10 mouse cellular contexts compared by ENCODE assay signal in the genomic region with DNA sequence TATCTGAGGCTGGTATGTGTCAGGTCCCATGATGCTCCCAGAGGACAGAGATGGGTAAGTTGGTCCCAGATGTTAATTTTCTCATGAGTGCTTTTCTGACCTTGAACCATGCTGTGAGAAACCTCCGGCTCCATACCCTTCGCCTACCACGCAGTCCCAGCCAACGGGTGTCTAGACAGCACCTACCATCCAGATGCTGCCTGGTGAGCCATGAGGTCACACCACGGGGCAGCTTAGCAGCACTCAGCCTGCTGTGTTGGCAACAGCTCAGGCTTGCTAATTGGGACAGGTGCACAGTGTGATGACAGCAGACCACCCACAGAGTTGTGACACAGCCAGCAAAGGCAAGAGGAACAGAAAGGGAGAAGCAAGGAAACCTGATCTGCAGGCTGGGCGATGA.
DNase-seq lines count a peak whose midpoint lies in the region; ATAC-seq lines count a peak whose summit lies in the region.
"Had no signal": no experiment of that assay in that cellular context is flagged by ENCODE, and none has a peak within 500 bp of the region (broad histone marks: within the 10 kb centered on the region; RNA-seq: fewer than 3 reads in every experiment).

No protein-coding gene starts in this region.

- WGBS in kidney, embryonic 14.5 days = 39% methylated on average over 6 of the region's 6 CpGs
- WGBS in forebrain, embryonic 12.5 days = 56% methylated on average over 6 of the region's 6 CpGs
- WGBS in midbrain, embryonic 12.5 days = 55% methylated on average over 6 of the region's 6 CpGs
- 39% methylated on average over 6 of the region's 6 CpGs for WGBS in kidney, embryonic 15.5 days

- no peak for DNase-seq in kidney, postnatal 10 days
- no peak for DNase-seq in natural killer cell, adult 2 months (ENCODE audit: low spot score in 2 of 2)
- no peak for DNase-seq in adrenal gland, postnatal 10 days

- H3K4me3 ChIP-seq in kidney, embryonic 14.5 days (ENCODE audit: low read length) = no peak overlapping the region
- no peak overlapping the region for H3K4me3 ChIP-seq in forebrain, embryonic 12.5 days (replicated peaks)
- H3K4me3 ChIP-seq in midbrain, embryonic 12.5 days = no peak overlapping the region
- H3K4me3 ChIP-seq in kidney, embryonic 15.5 days (replicated peaks) = no peak overlapping the region
- H3K4me3 ChIP-seq: heart, embryonic 15.5 days; neural tube, embryonic 12.5 days had no signal

- no peak overlapping the region for H3K27ac ChIP-seq in kidney, embryonic 14.5 days (ENCODE audit: low read depth, low read length)
- no peak overlapping the region for H3K27ac ChIP-seq in forebrain, embryonic 12.5 days
- no peak overlapping the region for H3K27ac ChIP-seq in midbrain, embryonic 12.5 days (replicated peaks)
- no peak overlapping the region for H3K27ac ChIP-seq in kidney, embryonic 15.5 days
- H3K27ac ChIP-seq: heart, embryonic 15.5 days; neural tube, embryonic 12.5 days had no signal

- H3K27me3 ChIP-seq in kidney, embryonic 14.5 days (ENCODE audit: control insufficient read depth, insufficient read depth, low read length) = no peaks in the 10 kb centered on the region
- no peaks in the 10 kb centered on the region for H3K27me3 ChIP-seq in forebrain, embryonic 12.5 days
- no peaks in the 10 kb centered on the region for H3K27me3 ChIP-seq in midbrain, embryonic 12.5 days
- no peaks in the 10 kb centered on the region for H3K27me3 ChIP-seq in kidney, embryonic 15.5 days
- H3K27me3 ChIP-seq: heart, embryonic 15.5 days; neural tube, embryonic 12.5 days had no signal

- H3K4me2 ChIP-seq in kidney, embryonic 14.5 days (replicated peaks; ENCODE audit: low read depth, low read length) = no peak overlapping the region
- no peak overlapping the region for H3K4me2 ChIP-seq in forebrain, embryonic 12.5 days
- H3K4me2 ChIP-seq in midbrain, embryonic 12.5 days (replicated peaks) = no peak overlapping the region
- no peak overlapping the region for H3K4me2 ChIP-seq in kidney, embryonic 15.5 days
- H3K4me2 ChIP-seq: heart, embryonic 15.5 days; neural tube, embryonic 12.5 days had no signal

- ATAC-seq in kidney, embryonic 14.5 days (ENCODE audit: low FRiP score, low TSS enrichment) = 0 out of 2 replicates have a peak, but pooled peaks have one; percentile 73
- peak; percentile 43; the same call in 1 of the 2 replicates for ATAC-seq in cerebellum, adult (ENCODE audit: insufficient number of reproducible peaks, low FRiP score, low TSS enrichment)
- peak; percentile 77; the same call in 1 of the 2 replicates for ATAC-seq in forebrain, embryonic 12.5 days (ENCODE audit: low FRiP score)
- ATAC-seq in midbrain, embryonic 12.5 days (ENCODE audit: low FRiP score, low read depth) = peak; percentile 62; the same call in 1 of the 2 replicates
- no peak for ATAC-seq in kidney, embryonic 15.5 days (replicated peaks; ENCODE audit: low FRiP score)

- no peak overlapping the region for H3K9ac ChIP-seq in kidney, embryonic 14.5 days (ENCODE audit: low read depth, low read length)
- no peak overlapping the region for H3K9ac ChIP-seq in forebrain, embryonic 12.5 days
- H3K9ac ChIP-seq in midbrain, embryonic 12.5 days (replicated peaks) = no peak overlapping the region
- no peak overlapping the region for H3K9ac ChIP-seq in kidney, embryonic 15.5 days
- H3K9ac ChIP-seq: heart, embryonic 15.5 days; neural tube, embryonic 12.5 days had no signal

- H3K9me3 ChIP-seq in kidney, embryonic 14.5 days (ENCODE audit: control insufficient read depth, low read length) = no peaks in the 10 kb centered on the region
- H3K9me3 ChIP-seq in forebrain, embryonic 12.5 days = no peaks in the 10 kb centered on the region
- H3K9me3 ChIP-seq in midbrain, embryonic 12.5 days = no peaks in the 10 kb centered on the region
- H3K9me3 ChIP-seq in kidney, embryonic 15.5 days (replicated peaks) = no peaks in the 10 kb centered on the region
- H3K9me3 ChIP-seq: heart, embryonic 15.5 days; neural tube, embryonic 12.5 days had no signal

- no peaks in the 10 kb centered on the region for H3K4me1 ChIP-seq in kidney, embryonic 14.5 days (ENCODE audit: control insufficient read depth, insufficient read depth, low read length)
- H3K4me1 ChIP-seq in forebrain, embryonic 12.5 days = peaks cover 5% of the 10 kb centered on the region; the same call in 1 of the 2 replicates
- no peaks in the 10 kb centered on the region for H3K4me1 ChIP-seq in midbrain, embryonic 12.5 days
- H3K4me1 ChIP-seq in kidney, embryonic 15.5 days = peaks cover 5% of the 10 kb centered on the region; the same call in 1 of the 2 replicates
- H3K4me1 ChIP-seq: neural tube, embryonic 12.5 days had no signal

- no peaks in the 10 kb centered on the region for H3K36me3 ChIP-seq in kidney, embryonic 14.5 days (ENCODE audit: control insufficient read depth, insufficient read depth, low read length)
- H3K36me3 ChIP-seq in forebrain, embryonic 12.5 days (replicated peaks) = no peaks in the 10 kb centered on the region
- no peaks in the 10 kb centered on the region for H3K36me3 ChIP-seq in midbrain, embryonic 12.5 days
- H3K36me3 ChIP-seq in kidney, embryonic 15.5 days = no peaks in the 10 kb centered on the region
- H3K36me3 ChIP-seq: heart, embryonic 15.5 days; neural tube, embryonic 12.5 days had no signal
